Mouse (Mus musculus): ENCODE measurements around the gene Atp6v1g2. TPM values are rescaled to one million over a fixed set of nuclear protein-coding genes. Genes with fewer than 3 reads are reported as not detected.

Atp6v1g2 gene
- total RNA-seq, 1 experiment from 2014 or later, result 5.2 TPM

- ATAC-seq (replicated peaks in 1 of 2; ENCODE audit: insufficient read depth in 1 of 2, low FRiP score in 2 of 2, low TSS enrichment in 1 of 2, low read depth in 1 of 2, poor library complexity in 2 of 2, severe bottlenecking in 2 of 2), result no peak
Measured at GRCm38 (mm10) chr17:35198946-35199345, 34.5 kb upstream of the Atp6v1g2 start.

GRCm38 (mm10) chr17:35200398-35200797, 33.1 kb upstream of the Atp6v1g2 start:
- ATAC-seq (replicated peaks in 1 of 2; ENCODE audit: insufficient read depth in 1 of 2, low FRiP score in 2 of 2, low TSS enrichment in 1 of 2, low read depth in 1 of 2, poor library complexity in 2 of 2, severe bottlenecking in 2 of 2), result peak; percentile 71 to 85

GRCm38 (mm10) chr17:35201128-35201527, 32.3 kb upstream of the Atp6v1g2 start:
- no peak for ATAC-seq (replicated peaks in 1 of 2; ENCODE audit: insufficient read depth in 1 of 2, low FRiP score in 2 of 2, low TSS enrichment in 1 of 2, low read depth in 1 of 2, poor library complexity in 2 of 2, severe bottlenecking in 2 of 2)

- peak; percentile 57 to 61 for ATAC-seq (replicated peaks in 1 of 2; ENCODE audit: insufficient read depth in 1 of 2, low FRiP score in 2 of 2, low TSS enrichment in 1 of 2, low read depth in 1 of 2, poor library complexity in 2 of 2, severe bottlenecking in 2 of 2)
Measured at GRCm38 (mm10) chr17:35201787-35202186, 31.7 kb upstream of the Atp6v1g2 start, which contains the start of gene Tnf. Tnf (minus strand) TSS chr17:35202007.

GRCm38 (mm10) chr17:35202442-35202841, 31.0 kb upstream of the Atp6v1g2 start:
- ATAC-seq (replicated peaks in 1 of 2; ENCODE audit: insufficient read depth in 1 of 2, low FRiP score in 2 of 2, low TSS enrichment in 1 of 2, low read depth in 1 of 2, poor library complexity in 2 of 2, severe bottlenecking in 2 of 2), result no peak

GRCm38 (mm10) chr17:35204494-35205379, 28.7 kb upstream of the Atp6v1g2 start, which contains the start of gene Lta:
Lta (minus strand) TSS chr17:35205351.
- no peak for ATAC-seq (replicated peaks in 1 of 2; ENCODE audit: insufficient read depth in 1 of 2, low FRiP score in 2 of 2, low TSS enrichment in 1 of 2, low read depth in 1 of 2, poor library complexity in 2 of 2, severe bottlenecking in 2 of 2)

- ATAC-seq (replicated peaks in 1 of 2; ENCODE audit: insufficient read depth in 1 of 2, low FRiP score in 2 of 2, low TSS enrichment in 1 of 2, low read depth in 1 of 2, poor library complexity in 2 of 2, severe bottlenecking in 2 of 2), result no peak
Measured at GRCm38 (mm10) chr17:35205380-35205769, 28.1 kb upstream of the Atp6v1g2 start.

- ATAC-seq (replicated peaks in 1 of 2; ENCODE audit: insufficient read depth in 1 of 2, low FRiP score in 2 of 2, low TSS enrichment in 1 of 2, low read depth in 1 of 2, poor library complexity in 2 of 2, severe bottlenecking in 2 of 2), result peak; percentile 36 to 49; a peak in 2 of 4 replicates
Measured at GRCm38 (mm10) chr17:35209785-35210535, 23.5 kb upstream of the Atp6v1g2 start.

GRCm38 (mm10) chr17:35210593-35210992, 22.9 kb upstream of the Atp6v1g2 start:
- no peak for ATAC-seq (replicated peaks in 1 of 2; ENCODE audit: insufficient read depth in 1 of 2, low FRiP score in 2 of 2, low TSS enrichment in 1 of 2, low read depth in 1 of 2, poor library complexity in 2 of 2, severe bottlenecking in 2 of 2)

GRCm38 (mm10) chr17:35213071-35213470, 20.4 kb upstream of the Atp6v1g2 start:
- ATAC-seq (replicated peaks in 1 of 2; ENCODE audit: insufficient read depth in 1 of 2, low FRiP score in 2 of 2, low TSS enrichment in 1 of 2, low read depth in 1 of 2, poor library complexity in 2 of 2, severe bottlenecking in 2 of 2), result no peak

GRCm38 (mm10) chr17:35218516-35219193, 14.8 kb upstream of the Atp6v1g2 start:
- ATAC-seq (replicated peaks in 1 of 2; ENCODE audit: insufficient read depth in 1 of 2, low FRiP score in 2 of 2, low TSS enrichment in 1 of 2, low read depth in 1 of 2, poor library complexity in 2 of 2, severe bottlenecking in 2 of 2), result peak; percentile 43 to 47

GRCm38 (mm10) chr17:35219601-35220041, 13.8 kb upstream of the Atp6v1g2 start:
- ATAC-seq (replicated peaks in 1 of 2; ENCODE audit: insufficient read depth in 1 of 2, low FRiP score in 2 of 2, low TSS enrichment in 1 of 2, low read depth in 1 of 2, poor library complexity in 2 of 2, severe bottlenecking in 2 of 2), result peak; percentile 29 to 45; a peak in 2 of 4 replicates

- ATAC-seq (replicated peaks in 1 of 2; ENCODE audit: insufficient read depth in 1 of 2, low FRiP score in 2 of 2, low TSS enrichment in 1 of 2, low read depth in 1 of 2, poor library complexity in 2 of 2, severe bottlenecking in 2 of 2), result peak in 1 of 2 experiments; percentile 0; a peak in 1 of 4 replicates
Measured at GRCm38 (mm10) chr17:35220156-35220952, 13.1 kb upstream of the Atp6v1g2 start, which contains the start of gene Gm16181. Gm16181 (plus strand) TSS chr17:35220834.

GRCm38 (mm10) chr17:35222299-35222698, 11.2 kb upstream of the Atp6v1g2 start:
- ATAC-seq (replicated peaks in 1 of 2; ENCODE audit: insufficient read depth in 1 of 2, low FRiP score in 2 of 2, low TSS enrichment in 1 of 2, low read depth in 1 of 2, poor library complexity in 2 of 2, severe bottlenecking in 2 of 2), result peak; percentile 74 to 82

GRCm38 (mm10) chr17:35224641-35225040, 8.8 kb upstream of the Atp6v1g2 start:
- ATAC-seq (replicated peaks in 1 of 2; ENCODE audit: insufficient read depth in 1 of 2, low FRiP score in 2 of 2, low TSS enrichment in 1 of 2, low read depth in 1 of 2, poor library complexity in 2 of 2, severe bottlenecking in 2 of 2), result no peak

- ATAC-seq (replicated peaks in 1 of 2; ENCODE audit: insufficient read depth in 1 of 2, low FRiP score in 2 of 2, low TSS enrichment in 1 of 2, low read depth in 1 of 2, poor library complexity in 2 of 2, severe bottlenecking in 2 of 2), result no peak
Measured at GRCm38 (mm10) chr17:35225456-35225855, 8.0 kb upstream of the Atp6v1g2 start.

Measured in hematopoietic stem cell, adult 5-6 weeks (primary cell).